Mouse (Mus musculus) liver, adult 2 months (tissue): Measurements from ENCODE around the gene C5ar1. TPM values are rescaled to one million over a fixed set of nuclear protein-coding genes. Genes with fewer than 3 reads are reported as not detected.
"Not testable (repeated sequence)": the region's sequence is repeated elsewhere in the genome, so short reads cannot be mapped to it uniquely, and the experiment has no call there.

Experiments used
- DNase-seq: peaks from one replicate; pipeline ENCODE4 v3.0.0-alpha.2; 2011; ENCODE audit warnings: low read depth, low spot score; ENCODE audit errors: extremely low read depth
- H3K27ac ChIP-seq: fragments of 200-500 bp; replicated peaks from 2 replicates; pipeline ENCODE4 v1.5.1; 2012; ENCODE audit warnings: low read depth, mild to moderate bottlenecking, control low read depth, inconsistent platforms, low read length; ENCODE audit not compliant: insufficient read depth
- H3K27me3 ChIP-seq: fragments of 200-500 bp; 2 replicates; pipeline ENCODE4 v1.6.1; 2012; ENCODE audit warnings: mild to moderate bottlenecking, moderate library complexity, low read length, inconsistent platforms; ENCODE audit not compliant: control insufficient read depth, insufficient read depth
- H3K36me3 ChIP-seq: fragments of 200-500 bp; 2 replicates; pipeline ENCODE4 v1.6.1; 2012; ENCODE audit warnings: low read length, inconsistent platforms; ENCODE audit not compliant: control insufficient read depth, insufficient read depth
- H3K4me1 ChIP-seq: fragments of 200-500 bp; 2 replicates; pipeline ENCODE4 v1.6.1; 2011; ENCODE audit warnings: low read length; ENCODE audit not compliant: control insufficient read depth, insufficient read depth
- H3K4me3 ChIP-seq: fragments of 200-500 bp; 2 replicates; pipeline ENCODE4 v1.5.1; 2011; ENCODE audit warnings: low read depth, mild to moderate bottlenecking, control low read depth, low read length, moderate library complexity; ENCODE audit not compliant: insufficient read depth
- H3K79me2 ChIP-seq: fragments of 200-500 bp; 2 replicates; pipeline ENCODE4 v1.6.1; 2012; ENCODE audit warnings: inconsistent platforms, mild to moderate bottlenecking, low read length, moderate library complexity; ENCODE audit not compliant: control insufficient read depth, insufficient read depth
- H3K9ac ChIP-seq: fragments of 200-500 bp; 2 replicates; pipeline ENCODE4 v1.6.1; 2012; ENCODE audit warnings: low read depth, mild to moderate bottlenecking, control low read depth, inconsistent platforms, low read length
- CTCF ChIP-seq: fragments of 200-500 bp; IDR thresholded peaks from 2 replicates; pipeline ENCODE4 v1.5.1; 2011; ENCODE audit warnings: low read depth, low read length, control low read depth
- POLR2A ChIP-seq: fragments of 200-500 bp; IDR thresholded peaks from 2 replicates; pipeline ENCODE4 v1.6.1; 2011; ENCODE audit warnings: low read length, control low read depth; ENCODE audit not compliant: insufficient read depth; ENCODE audit errors: extremely low read depth
- WGBS: fragments of 180-500 bp; shearing (Covaris S2); methylation state at CpG from one replicate; pipeline ENCODE4 v1.1.7; 2018; 5-methylcytosine and 5-hydroxymethylcytosine counted together
- polyA plus RNA-seq: library from polyadenylated mRNA; depleted of rRNA; stranded (reverse); fragments of >200 nt; gene quantifications from 2 replicates; pipeline ENCODE4 v1.2.3, GENCODE M21; 2012
- total RNA-seq: library from RNA; depleted of rRNA; stranded (reverse); fragments of >200 nt; gene quantifications from 2 replicates; pipeline ENCODE4 v1.2.3, GENCODE M21; 2014

Gene C5ar1
- total and polyA plus RNA-seq, 2 experiments: 0.46 to 0.88 TPM

DNA sequence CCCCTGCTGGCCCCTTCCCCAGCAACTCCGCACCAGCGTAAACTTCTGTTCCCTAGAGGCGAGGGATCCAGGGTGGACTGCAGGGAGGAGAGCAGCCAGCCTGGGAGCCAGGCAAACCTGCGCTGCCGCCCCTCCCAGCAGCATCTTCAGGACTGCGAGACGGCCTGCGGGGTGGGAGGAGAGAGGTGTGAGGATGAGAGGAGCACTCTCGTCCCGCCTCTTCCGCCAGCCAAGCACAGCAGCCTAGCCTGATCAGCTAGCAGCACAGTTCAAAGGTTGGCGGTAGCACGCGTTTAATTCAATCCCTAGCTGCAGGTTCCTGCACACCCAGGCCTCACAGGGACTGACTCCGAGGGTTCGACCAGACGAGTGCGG, 14.4 kb upstream of the C5ar1 start:
- Histone ChIP-seq H3K79me2 (no peaks in the 10 kb centered on the region), H3K9ac (peak overlapping the region; percentile 41), H3K36me3 (peaks cover 2% of the 10 kb centered on the region; the same call in 1 of the 2 replicates), H3K27ac (peak overlapping the region; percentile 60), H3K4me1 (peaks cover 7% of the 10 kb centered on the region), H3K27me3 (no peaks in the 10 kb centered on the region), H3K4me3 (peak overlapping the region; percentile 82)
- no peak for TF ChIP-seq POLR2A
- TF ChIP-seq CTCF: no peak
- WGBS: under 1% methylated on average over 18 of the region's 18 CpGs
- peak; percentile 88 for DNase-seq

GRCm38 (mm10) chr7:16273081-16273765, 13.9 kb upstream of the C5ar1 start, which contains the start of gene Inafm1:
Gene Inafm1, minus strand, starts transcription at chr7:16273617.
- H3K27ac ChIP-seq: peak within 1 kb of the TSS; percentile 60
- no peaks in the 10 kb centered on the region for H3K27me3 ChIP-seq
- under 1% methylated on average over 46 of the region's 49 CpGs for WGBS
- peaks cover 2% of the 10 kb centered on the region; the same call in 1 of the 2 replicates for H3K36me3 ChIP-seq
- peak within 1 kb of the TSS; percentile 82 for H3K4me3 ChIP-seq
- peak within 1 kb of the TSS; percentile 83 for H3K9ac ChIP-seq
- DNase-seq: peak; percentile 87
- TF ChIP-seq POLR2A: no peak
- TF ChIP-seq CTCF: no peak
- H3K79me2 ChIP-seq: no peaks in the 10 kb centered on the region
- H3K4me1 ChIP-seq: peaks cover 7% of the 10 kb centered on the region

DNA sequence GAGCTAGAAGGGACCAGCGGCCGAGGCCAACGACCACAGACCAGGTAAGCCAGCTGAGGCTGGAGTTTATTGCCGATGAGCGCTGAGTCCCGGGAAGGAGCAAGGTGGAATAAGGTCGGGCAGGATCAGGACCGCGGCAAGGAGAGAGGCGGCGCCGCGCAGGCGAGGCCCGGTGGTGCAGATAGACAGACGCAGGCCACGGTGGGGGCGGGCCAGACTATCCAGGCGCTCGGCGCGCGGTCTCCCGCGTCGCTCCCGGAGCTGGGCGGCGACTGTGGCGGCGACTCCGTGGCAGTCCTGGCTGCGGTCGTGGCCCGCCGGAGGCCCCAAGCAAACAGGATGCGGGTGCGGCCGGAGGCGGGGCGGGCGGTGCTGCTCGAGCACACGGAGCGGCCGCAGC, 13.3 kb upstream of the C5ar1 start:
- no peak for DNase-seq
- Histone ChIP-seq H3K27ac (peak overlapping the region; percentile 22), H3K4me1 (peaks cover 7% of the 10 kb centered on the region), H3K27me3 (no peaks in the 10 kb centered on the region), H3K4me3 (peak overlapping the region; percentile 82), H3K36me3 (peaks cover 2% of the 10 kb centered on the region; the same call in 1 of the 2 replicates), H3K79me2 (no peaks in the 10 kb centered on the region), H3K9ac (peak overlapping the region; percentile 83)
- TF ChIP-seq POLR2A (no peak), CTCF (peak; percentile 38)
- under 1% methylated on average over 46 of the region's 46 CpGs for WGBS

DNA sequence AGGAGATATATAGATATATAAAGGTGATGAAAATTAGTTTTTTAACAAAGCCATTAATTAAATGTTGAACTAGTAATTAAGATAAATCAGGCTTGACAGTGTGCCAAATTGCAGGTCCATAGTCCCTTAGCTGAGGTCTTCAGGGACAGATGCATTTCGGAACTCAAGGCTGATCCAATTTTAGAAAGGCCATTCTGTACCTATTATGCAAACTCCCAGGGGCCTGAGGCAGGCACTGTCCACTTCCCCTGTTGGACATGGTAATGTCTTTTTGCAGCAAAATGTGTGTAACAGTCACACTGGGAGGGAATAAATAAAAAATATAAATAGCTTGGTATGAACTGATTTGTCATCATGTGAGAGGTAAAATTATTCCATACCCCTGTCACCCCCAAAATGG, 11.8 kb upstream of the C5ar1 start:
- no peak overlapping the region for H3K27ac ChIP-seq
- peaks cover 7% of the 10 kb centered on the region for H3K4me1 ChIP-seq
- no peak overlapping the region for H3K9ac ChIP-seq
- no peak for DNase-seq
- no peak for TF ChIP-seq POLR2A
- no peak for TF ChIP-seq CTCF
- H3K36me3 ChIP-seq: peaks cover 2% of the 10 kb centered on the region; the same call in 1 of the 2 replicates
- WGBS: 66% methylated on average over 1 of the region's 1 CpGs
- no peak overlapping the region for H3K4me3 ChIP-seq
- H3K79me2 ChIP-seq: no peaks in the 10 kb centered on the region
- no peaks in the 10 kb centered on the region for H3K27me3 ChIP-seq

- not testable (repeated sequence) for H3K4me3 ChIP-seq
- WGBS: 77% methylated on average over 7 of the region's 7 CpGs
Observed at GRCm38 (mm10) chr7:16266593-16266992, 7.3 kb upstream of the C5ar1 start.

DNA sequence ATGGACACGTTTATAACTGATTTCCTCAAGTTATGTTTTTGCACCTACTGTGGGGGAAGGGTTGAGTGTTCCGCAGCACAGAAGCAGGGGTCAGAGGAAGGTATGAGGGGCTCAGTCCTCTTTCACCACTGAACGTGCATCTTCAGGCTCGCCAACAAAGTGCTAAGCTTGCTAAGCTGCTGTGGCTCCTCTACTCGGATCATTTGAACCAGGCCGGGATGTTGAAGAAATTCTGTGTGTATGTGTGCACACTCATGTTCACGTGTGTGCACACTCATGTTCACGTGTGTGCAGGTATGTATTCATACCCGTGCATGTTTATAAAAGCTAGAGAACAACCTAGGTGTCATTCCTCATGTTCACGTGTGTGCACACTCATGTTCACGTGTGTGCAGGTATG, 6.5 kb upstream of the C5ar1 start:
- no peaks in the 10 kb centered on the region for H3K27me3 ChIP-seq
- no peak for DNase-seq
- TF ChIP-seq CTCF: no peak
- no peak for TF ChIP-seq POLR2A
- H3K79me2 ChIP-seq: no peaks in the 10 kb centered on the region
- WGBS: 86% methylated on average over 11 of the region's 11 CpGs
- H3K36me3 ChIP-seq: no peaks in the 10 kb centered on the region
- H3K27ac ChIP-seq: no peak overlapping the region
- H3K9ac ChIP-seq: no peak overlapping the region
- no peak overlapping the region for H3K4me3 ChIP-seq
- H3K4me1 ChIP-seq: no peaks in the 10 kb centered on the region

More at GRCm38 (mm10) chr7:16266593-16266992, 7.3 kb upstream of the C5ar1 start:
- H3K79me2 ChIP-seq, DNase-seq, H3K36me3 ChIP-seq, H3K27me3 ChIP-seq, H3K4me1 ChIP-seq, H3K27ac ChIP-seq, H3K9ac ChIP-seq: not testable (repeated sequence)
